Mouse (Mus musculus): Measurements from ENCODE around the gene Blvrb. TPM values are rescaled to one million over a fixed set of nuclear protein-coding genes. Genes with fewer than 3 reads are reported as not detected.

The Blvrb gene
- polyA plus RNA-seq, 1 experiment: 19.1 TPM

DNA sequence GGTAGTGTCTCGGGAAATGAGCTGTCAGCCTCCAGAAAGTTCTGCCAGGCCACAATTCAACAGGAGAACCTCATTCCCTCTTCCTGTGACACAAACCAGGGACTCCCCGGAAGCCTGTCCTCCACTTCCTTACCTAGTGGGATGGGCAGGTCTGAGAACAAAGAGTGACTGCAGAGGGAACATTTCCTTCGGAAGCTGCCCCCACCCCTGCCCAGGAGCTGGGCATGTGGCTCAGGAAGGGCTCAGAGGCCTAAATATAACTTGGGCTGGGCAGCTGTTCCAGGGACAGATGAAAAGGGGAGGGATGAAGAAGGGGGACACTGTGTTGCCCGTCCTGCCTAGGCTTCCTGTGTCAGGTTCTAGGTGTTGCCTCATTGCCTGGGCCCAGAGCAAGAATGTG lies 53.8 kb downstream of the Blvrb start:
- DNase-seq (ENCODE audit: low read depth): no peak
- TF ChIP-seq CTCF (IDR thresholded peaks at IDR 0.05; ENCODE audit: borderline replicate concordance, extremely low read depth, insufficient read depth, insufficient read length) (no peak), POLR2A (IDR thresholded peaks at IDR 0.05; ENCODE audit: borderline replicate concordance, extremely low read depth, insufficient read depth, insufficient read length, poor library complexity, severe bottlenecking) (no peak)

DNA sequence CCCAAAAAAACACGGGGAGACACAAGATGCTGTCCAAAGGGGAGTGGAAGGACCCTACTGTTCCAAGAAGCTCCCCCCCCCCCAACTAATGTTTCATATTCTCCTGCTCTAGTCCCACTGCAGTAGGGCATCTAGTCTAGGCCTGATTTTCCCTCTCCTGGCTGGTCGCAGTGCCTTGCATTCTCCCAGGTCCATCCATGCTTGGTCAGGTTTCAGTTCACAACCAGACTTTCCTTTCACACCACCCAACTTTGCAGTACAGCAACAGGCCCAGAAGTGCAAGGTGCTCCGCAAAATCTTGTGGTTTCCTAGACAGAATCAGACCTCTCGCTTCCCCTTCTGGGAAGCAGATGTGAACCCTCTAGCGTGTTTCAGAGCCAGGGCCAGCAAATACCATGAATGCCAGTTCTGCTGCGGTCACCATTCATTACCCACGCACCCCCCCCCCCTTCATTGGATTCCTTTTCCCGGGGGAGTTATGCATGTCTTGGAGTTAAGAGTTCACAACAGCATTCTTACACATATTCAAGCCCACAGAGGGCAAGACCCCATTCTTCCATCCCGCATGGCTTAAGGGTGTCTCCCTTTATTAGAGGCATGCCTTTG lies 59.1 kb downstream of the Blvrb start:
- TF ChIP-seq CTCF (IDR thresholded peaks at IDR 0.05; ENCODE audit: borderline replicate concordance, extremely low read depth, insufficient read depth, insufficient read length) (no peak), POLR2A (IDR thresholded peaks at IDR 0.05; ENCODE audit: borderline replicate concordance, extremely low read depth, insufficient read depth, insufficient read length, poor library complexity, severe bottlenecking) (no peak)
- DNase-seq (ENCODE audit: low read depth): no peak

DNA sequence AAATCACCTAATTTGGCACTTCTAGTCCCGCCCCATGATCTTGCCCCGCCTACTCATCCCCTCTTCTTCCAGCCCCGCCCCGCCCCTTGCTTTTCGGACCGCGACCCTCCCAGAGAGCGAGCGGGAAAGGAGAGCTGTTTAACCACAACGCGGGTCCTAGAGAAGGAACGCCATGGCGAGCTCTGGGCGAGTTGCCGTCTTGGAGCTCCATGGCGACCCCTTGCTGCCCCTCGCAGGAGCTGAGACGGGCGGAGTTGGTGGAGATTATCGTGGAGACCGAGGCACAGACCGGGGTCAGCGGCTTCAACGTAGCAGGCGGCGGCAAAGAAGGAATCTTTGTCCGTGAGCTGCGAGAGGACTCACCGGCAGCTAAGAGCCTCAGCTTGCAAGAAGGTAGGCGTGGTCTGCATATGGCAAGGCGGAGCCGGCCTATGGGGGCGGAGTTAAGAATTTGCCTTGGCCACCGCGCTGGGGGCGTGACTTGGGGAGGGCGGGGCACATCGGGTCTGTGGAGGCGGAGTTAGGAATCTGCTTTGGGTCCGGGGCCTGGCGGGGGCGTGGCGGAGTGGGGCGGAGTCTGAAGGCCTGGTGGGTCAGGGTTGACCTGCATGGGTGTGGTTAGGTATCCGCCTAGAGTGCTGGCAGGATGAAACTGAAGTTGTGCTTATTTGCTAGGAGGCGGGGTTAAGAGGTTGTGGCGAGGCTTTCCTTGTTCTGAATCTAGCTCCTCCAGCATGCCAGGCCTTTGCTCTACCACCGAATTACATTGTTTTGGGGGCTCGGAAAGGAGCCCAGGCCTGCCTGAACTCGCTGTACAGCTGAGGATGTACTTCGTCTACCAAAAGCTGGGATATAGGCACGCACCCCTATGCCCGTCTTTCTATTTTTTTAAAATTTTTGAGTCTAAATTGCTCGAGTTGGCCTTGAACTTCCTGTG lies 60.2 kb downstream of the Blvrb start:
- peak; percentile 71; the same call in 1 of the 2 replicates for TF ChIP-seq POLR2A (IDR thresholded peaks at IDR 0.05; ENCODE audit: borderline replicate concordance, extremely low read depth, insufficient read depth, insufficient read length, poor library complexity, severe bottlenecking)
- no peak; the same call in 1 of the 2 replicates for TF ChIP-seq CTCF (IDR thresholded peaks at IDR 0.05; ENCODE audit: borderline replicate concordance, extremely low read depth, insufficient read depth, insufficient read length)
- peak; percentile 97 for DNase-seq (ENCODE audit: low read depth)

DNA sequence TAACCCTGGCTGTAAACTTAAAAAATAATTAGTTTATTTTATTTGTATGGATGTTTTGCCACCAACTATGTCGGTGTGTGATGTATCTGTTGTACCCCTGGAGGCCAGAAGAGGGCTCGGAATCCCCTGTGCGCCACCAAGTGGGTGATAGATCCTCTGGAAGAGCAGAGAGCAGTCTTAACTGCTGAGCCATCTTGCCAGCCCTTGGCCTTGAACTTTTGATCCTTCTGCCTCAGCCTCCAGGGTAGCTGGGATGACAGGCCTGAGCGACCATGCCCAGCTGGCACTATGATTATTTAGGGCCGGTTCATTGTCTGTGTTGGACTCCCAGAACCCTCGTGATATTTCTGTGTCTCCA lies 60.8 kb downstream of the Blvrb start:
- TF ChIP-seq POLR2A (IDR thresholded peaks at IDR 0.05; ENCODE audit: borderline replicate concordance, extremely low read depth, insufficient read depth, insufficient read length, poor library complexity, severe bottlenecking): no peak
- peak; percentile 68 for TF ChIP-seq CTCF (IDR thresholded peaks at IDR 0.05; ENCODE audit: borderline replicate concordance, extremely low read depth, insufficient read depth, insufficient read length)
- peak; percentile 75 for DNase-seq (ENCODE audit: low read depth)

DNA sequence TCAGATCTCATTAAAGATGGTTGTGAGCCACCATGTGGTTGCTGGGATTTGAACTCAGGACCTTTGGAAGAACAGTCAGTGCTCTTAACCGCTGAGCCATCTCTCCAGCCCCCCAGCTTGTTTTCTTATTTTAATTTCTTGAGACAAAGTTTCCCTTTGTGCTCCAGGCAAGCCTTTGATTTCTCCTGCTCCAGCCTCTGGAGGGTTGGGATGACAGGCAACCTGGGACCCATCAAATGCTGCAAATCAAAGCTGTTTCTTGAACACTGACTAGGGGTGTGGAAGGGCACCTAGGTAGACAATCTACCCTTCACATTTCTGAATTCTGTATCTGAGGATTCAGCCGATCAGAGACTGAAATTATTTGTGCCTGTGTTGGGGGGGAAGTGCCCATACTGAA lies 63.0 kb downstream of the Blvrb start:
- DNase-seq (ENCODE audit: low read depth): no peak
- no peak for TF ChIP-seq POLR2A (IDR thresholded peaks at IDR 0.05; ENCODE audit: borderline replicate concordance, extremely low read depth, insufficient read depth, insufficient read length, poor library complexity, severe bottlenecking)
- TF ChIP-seq CTCF (IDR thresholded peaks at IDR 0.05; ENCODE audit: borderline replicate concordance, extremely low read depth, insufficient read depth, insufficient read length): no peak

DNA sequence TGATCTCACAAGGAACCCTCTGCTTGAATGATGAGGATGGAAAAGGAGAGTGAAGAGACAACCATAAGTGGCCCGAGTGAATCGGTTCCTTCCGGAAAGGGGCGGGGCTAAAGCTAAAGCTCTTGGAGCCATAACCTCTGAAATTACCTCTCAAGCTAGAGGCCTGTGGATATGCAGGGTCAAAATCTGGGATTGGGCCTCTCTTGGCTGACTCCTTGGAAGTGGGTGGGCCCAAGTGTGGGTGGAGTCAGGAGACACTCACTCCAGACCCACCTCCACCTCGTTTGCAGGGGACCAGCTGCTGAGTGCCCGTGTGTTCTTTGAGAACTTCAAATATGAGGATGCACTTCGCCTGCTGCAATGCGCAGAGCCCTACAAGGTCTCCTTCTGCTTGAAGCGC lies 67.2 kb downstream of the Blvrb start:
- TF ChIP-seq POLR2A (IDR thresholded peaks at IDR 0.05; ENCODE audit: borderline replicate concordance, extremely low read depth, insufficient read depth, insufficient read length, poor library complexity, severe bottlenecking): no peak
- no peak for TF ChIP-seq CTCF (IDR thresholded peaks at IDR 0.05; ENCODE audit: borderline replicate concordance, extremely low read depth, insufficient read depth, insufficient read length)
- no peak for DNase-seq (ENCODE audit: low read depth)

Other genes starting within 250 kb of the Blvrb start
- gene Itpkc, start 219.3 kb upstream of the Blvrb start, polyA plus RNA-seq (2012; rRNA removed): 15.3 and 15.9 TPM in 2 replicates
- 42.6 and 50.1 TPM in 2 replicates for gene Coq8b, start 215.0 kb upstream of the Blvrb start, polyA plus RNA-seq (2012; rRNA removed)
- gene Numbl, start 189.5 kb upstream of the Blvrb start, polyA plus RNA-seq (2012; rRNA removed): 109 and 112 TPM in 2 replicates
- gene Ltbp4, start 110.3 kb upstream of the Blvrb start, polyA plus RNA-seq (2012; rRNA removed): 24.3 and 24.4 TPM in 2 replicates
- gene Shkbp1, start 92.0 kb upstream of the Blvrb start, polyA plus RNA-seq (2012; rRNA removed): 142 and 232 TPM in 2 replicates
- 0.20 TPM in 1 of 2 replicates, not detected in the other for gene Gm20479, start 90.6 kb upstream of the Blvrb start, polyA plus RNA-seq (2012; rRNA removed)
- gene Sptbn4, start 292 bp upstream of the Blvrb start, polyA plus RNA-seq (2012; rRNA removed): 21.0 and 30.4 TPM in 2 replicates
- gene Sertad3, start 25.8 kb downstream of the Blvrb start, polyA plus RNA-seq (2012; rRNA removed): 7.8 and 12.6 TPM in 2 replicates
- gene Sertad1, start 38.9 kb downstream of the Blvrb start, polyA plus RNA-seq (2012; rRNA removed): 4.7 and 5.7 TPM in 2 replicates
- 1.8 and 2.4 TPM in 2 replicates for gene Prx, start 51.3 kb downstream of the Blvrb start, polyA plus RNA-seq (2012; rRNA removed)
- 1.5 and 1.8 TPM in 2 replicates for gene Hipk4, start 75.3 kb downstream of the Blvrb start, polyA plus RNA-seq (2012; rRNA removed)
- gene Pld3, start 105.2 kb downstream of the Blvrb start, polyA plus RNA-seq (2012; rRNA removed): 192 and 200 TPM in 2 replicates
- gene 2310022A10Rik, start 105.3 kb downstream of the Blvrb start, polyA plus RNA-seq (2012; rRNA removed): 42.8 and 52.7 TPM in 2 replicates
- 74.2 and 78.8 TPM in 2 replicates for gene Akt2, start 143.6 kb downstream of the Blvrb start, polyA plus RNA-seq (2012; rRNA removed)
- 57.7 and 64.6 TPM in 2 replicates for gene Ttc9b, start 205.9 kb downstream of the Blvrb start, polyA plus RNA-seq (2012; rRNA removed)
- gene Map3k10, start 226.6 kb downstream of the Blvrb start, polyA plus RNA-seq (2012; rRNA removed): 76.8 and 93.9 TPM in 2 replicates
- 6.6 and 7.3 TPM in 2 replicates for gene Zfp607b, start 241.4 kb downstream of the Blvrb start, polyA plus RNA-seq (2012; rRNA removed)

Measured in brain, embryonic 14.5 days (tissue).